Mouse (Mus musculus): ENCODE results near the gene Gm13694.

- TF ChIP-seq TAL1 (IDR thresholded peaks at IDR 0.05; ENCODE audit: low read length), result no peak
- no peak for TF ChIP-seq GATA1 (IDR thresholded peaks at IDR 0.05; ENCODE audit: low read length)
These were observed 41.0 kb downstream of the Gm13694 start for GRCm38 (mm10) chr2:84019519-84020305.

Measured in erythroblast, embryonic 14.5 days (primary cell).